Mouse (Mus musculus) G1E (cell line): ENCODE measurements around the gene Slc37a1.

Experiments used
- CTCF ChIP-seq: IDR thresholded peaks from 2 replicates; pipeline ENCODE4 v1.5.1; 2012; ENCODE audit warnings: low read depth, low read length, inconsistent platforms, mixed read lengths
- GATA1 ChIP-seq: IDR thresholded peaks from 2 replicates; pipeline ENCODE4 v1.6.1; 2012; ENCODE audit warnings: borderline replicate concordance, low read length, inconsistent platforms, mixed read lengths
- GATA2 ChIP-seq: IDR thresholded peaks from 2 replicates; pipeline ENCODE4 v1.6.1; 2012; ENCODE audit warnings: low read depth, low read length, inconsistent platforms, borderline replicate concordance
- POLR2AphosphoS5 ChIP-seq: IDR thresholded peaks from 2 replicates; pipeline ENCODE4 v1.6.1; 2012; ENCODE audit warnings: low read depth, low read length, inconsistent platforms; ENCODE audit not compliant: insufficient replicate concordance

- TF ChIP-seq CTCF = no peak
- TF ChIP-seq GATA2 = no peak
- no peak for TF ChIP-seq GATA1
- no peak for TF ChIP-seq POLR2AphosphoS5
Observed at GRCm38 (mm10) chr17:31257898-31258297, 28.7 kb upstream of the Slc37a1 start.
